In genomic region chr10:81570238-81570800, GRCm38 (mm10) we compare ENCODE assay signal across 8 mouse cellular contexts. TPM values are rescaled to one million over a fixed set of nuclear protein-coding genes. Genes with fewer than 3 reads are reported as not detected.
A peak's percentile ranks its signal among the peaks of the same experiment; 100 is the strongest.
DNase-seq lines count a peak whose midpoint lies in the region; ATAC-seq lines count a peak whose summit lies in the region.

No protein-coding gene starts in this region.

- peak; percentile 4; the same call in 1 of the 2 replicates for ATAC-seq in lung, embryonic 16.5 days (ENCODE audit: low read depth)
- no peak for ATAC-seq in embryonic facial prominence, embryonic 11.5 days (replicated peaks; ENCODE audit: insufficient number of reproducible peaks, low FRiP score, low TSS enrichment, low read depth)
- peak; percentile 13 for ATAC-seq in neural tube, embryonic 13.5 days (ENCODE audit: low read depth)

- peak overlapping the region; percentile 60 for H3K9ac ChIP-seq in lung, embryonic 16.5 days (ENCODE audit: low read length)
- H3K9ac ChIP-seq in embryonic facial prominence, embryonic 11.5 days (replicated peaks; ENCODE audit: low read length): no peak overlapping the region; the same call in 1 of the 2 replicates
- peak overlapping the region; percentile 54 for H3K9ac ChIP-seq in neural tube, embryonic 13.5 days

- H3K4me2 ChIP-seq in lung, embryonic 16.5 days (ENCODE audit: low read depth, low read length): peak overlapping the region; percentile 85
- peak overlapping the region; percentile 36 for H3K4me2 ChIP-seq in embryonic facial prominence, embryonic 11.5 days (ENCODE audit: low read depth, low read length)
- H3K4me2 ChIP-seq in neural tube, embryonic 13.5 days: peak overlapping the region; percentile 75

- peaks cover 16% of the 10 kb centered on the region for H3K36me3 ChIP-seq in lung, embryonic 16.5 days (ENCODE audit: control insufficient read depth, insufficient read depth, low read length)
- peaks cover 5% of the 10 kb centered on the region for H3K36me3 ChIP-seq in embryonic facial prominence, embryonic 11.5 days (replicated peaks; ENCODE audit: control insufficient read depth, insufficient read depth, low read depth, low read length)
- peaks cover 20% of the 10 kb centered on the region for H3K36me3 ChIP-seq in neural tube, embryonic 13.5 days

- WGBS in lung, embryonic 16.5 days: under 1% methylated on average over 9 of the region's 11 CpGs
- WGBS in embryonic facial prominence, embryonic 11.5 days: 0% methylated on average over 8 of the region's 11 CpGs
- 0% methylated on average over 9 of the region's 11 CpGs for WGBS in neural tube, embryonic 13.5 days

- no peaks in the 10 kb centered on the region for H3K27me3 ChIP-seq in lung, embryonic 16.5 days (ENCODE audit: control insufficient read depth, insufficient read depth, low read depth, low read length)
- H3K27me3 ChIP-seq in embryonic facial prominence, embryonic 11.5 days (ENCODE audit: control insufficient read depth, insufficient read depth, low read length): peaks cover 12% of the 10 kb centered on the region
- peaks cover 60% of the 10 kb centered on the region for H3K27me3 ChIP-seq in neural tube, embryonic 13.5 days

- H3K4me3 ChIP-seq in lung, embryonic 16.5 days (ENCODE audit: low read length): peak overlapping the region; percentile 57
- H3K4me3 ChIP-seq in embryonic facial prominence, embryonic 11.5 days (ENCODE audit: low read depth, low read length): peak overlapping the region; percentile 19; the same call in 1 of the 2 replicates
- H3K4me3 ChIP-seq in neural tube, embryonic 13.5 days: peak overlapping the region; percentile 35

- H3K27ac ChIP-seq in lung, embryonic 16.5 days (ENCODE audit: low read length): peak overlapping the region; percentile 96
- peak overlapping the region; percentile 82 for H3K27ac ChIP-seq in embryonic facial prominence, embryonic 11.5 days (replicated peaks; ENCODE audit: low read depth, low read length)
- peak overlapping the region; percentile 86 for H3K27ac ChIP-seq in neural tube, embryonic 13.5 days (replicated peaks)

- H3K4me1 ChIP-seq in lung, embryonic 16.5 days (replicated peaks; ENCODE audit: control insufficient read depth, insufficient read depth, low read length): peaks cover 63% of the 10 kb centered on the region
- H3K4me1 ChIP-seq in embryonic facial prominence, embryonic 11.5 days (ENCODE audit: control insufficient read depth, insufficient read depth, low read length): peaks cover 27% of the 10 kb centered on the region
- H3K4me1 ChIP-seq in neural tube, embryonic 13.5 days (replicated peaks): peaks cover 69% of the 10 kb centered on the region

- no peaks in the 10 kb centered on the region for H3K9me3 ChIP-seq in lung, embryonic 16.5 days (ENCODE audit: control insufficient read depth, low read length)
- H3K9me3 ChIP-seq in embryonic facial prominence, embryonic 11.5 days (replicated peaks; ENCODE audit: control insufficient read depth, low read length): no peaks in the 10 kb centered on the region
- no peaks in the 10 kb centered on the region for H3K9me3 ChIP-seq in neural tube, embryonic 13.5 days

- DNase-seq in lung, postnatal 25 days (ENCODE audit: low spot score): no peak
- peak; percentile 80 for DNase-seq in embryonic facial prominence, embryonic 11.5 days (ENCODE audit: low spot score)
- peak; percentile 47 for DNase-seq in hindlimb bud, embryonic 11.5 days (ENCODE audit: extremely low spot score, low read depth, low spot score)
- DNase-seq in ovary, postnatal 10 days (ENCODE audit: low spot score): no peak
- DNase-seq in ovary, postnatal 14 days (ENCODE audit: low spot score): no peak
- no peak for DNase-seq in kidney, postnatal 25 days

RNA-seq across cellular contexts. Expression of gene Tle2, which starts 4.0 kb away (rescaled TPM):
- polyA plus RNA-seq in lung, embryonic 16.5 days (2015; fragmentation: Nextera tagmentation; extraction: Ambion mirVana): 51.2 and 53.3 TPM in 2 replicates
- 14.1 and 15.3 TPM in 2 replicates for polyA plus RNA-seq in embryonic facial prominence, embryonic 11.5 days (2014; fragmentation: Nextera tagmentation; extraction: Ambion mirVana)
- 31.1 and 32.9 TPM in 2 replicates for polyA plus RNA-seq in neural tube, embryonic 13.5 days (2015; fragmentation: Nextera tagmentation; extraction: Ambion mirVana)

RNA-seq across cellular contexts. Expression of gene Aes, which starts 11.0 kb away (rescaled TPM):
- polyA plus RNA-seq in lung, embryonic 16.5 days (2015; fragmentation: Nextera tagmentation; extraction: Ambion mirVana): 377 and 416 TPM in 2 replicates
- 303 and 321 TPM in 2 replicates for polyA plus RNA-seq in embryonic facial prominence, embryonic 11.5 days (2014; fragmentation: Nextera tagmentation; extraction: Ambion mirVana)
- 572 and 635 TPM in 2 replicates for polyA plus RNA-seq in neural tube, embryonic 13.5 days (2015; fragmentation: Nextera tagmentation; extraction: Ambion mirVana)

RNA-seq across cellular contexts. Expression of gene Gna11, which starts 25.3 kb away (rescaled TPM):
- polyA plus RNA-seq in lung, embryonic 16.5 days (2015; fragmentation: Nextera tagmentation; extraction: Ambion mirVana): 68.7 and 70.9 TPM in 2 replicates
- 62.0 and 68.6 TPM in 2 replicates for polyA plus RNA-seq in embryonic facial prominence, embryonic 11.5 days (2014; fragmentation: Nextera tagmentation; extraction: Ambion mirVana)
- polyA plus RNA-seq in neural tube, embryonic 13.5 days (2015; fragmentation: Nextera tagmentation; extraction: Ambion mirVana): 78.8 and 81.6 TPM in 2 replicates

RNA-seq across cellular contexts. Expression of gene Tle6, which starts 30.6 kb away (rescaled TPM):
- polyA plus RNA-seq in lung, embryonic 16.5 days (2015; fragmentation: Nextera tagmentation; extraction: Ambion mirVana): 30.1 and 33.8 TPM in 2 replicates
- 7.1 and 10.7 TPM in 2 replicates for polyA plus RNA-seq in embryonic facial prominence, embryonic 11.5 days (2014; fragmentation: Nextera tagmentation; extraction: Ambion mirVana)
- polyA plus RNA-seq in neural tube, embryonic 13.5 days (2015; fragmentation: Nextera tagmentation; extraction: Ambion mirVana): 4.9 and 6.2 TPM in 2 replicates

RNA-seq across cellular contexts. Expression of gene BC025920, which starts 35.8 kb away (rescaled TPM):
- 0.24 and 0.98 TPM in 2 replicates for polyA plus RNA-seq in lung, embryonic 16.5 days (2015; fragmentation: Nextera tagmentation; extraction: Ambion mirVana)
- polyA plus RNA-seq in embryonic facial prominence, embryonic 11.5 days (2014; fragmentation: Nextera tagmentation; extraction: Ambion mirVana): 0.52 and 0.70 TPM in 2 replicates
- 2.5 and 3.3 TPM in 2 replicates for polyA plus RNA-seq in neural tube, embryonic 13.5 days (2015; fragmentation: Nextera tagmentation; extraction: Ambion mirVana)

Comparison
In these comparisons a context has a peak if more than half of its experiments do, and no peak if none do; other contexts are left out.
1. DNase-seq: peak in embryonic facial prominence, embryonic 11.5 days (single experiment) and hindlimb bud, embryonic 11.5 days (single experiment); none in lung, postnatal 25 days (single experiment), ovary, postnatal 10 days (single experiment), ovary, postnatal 14 days (single experiment) and kidney, postnatal 25 days (0 of 2).
2. Peak in every context shown above with its lines, with median percentiles within 50 percentile points of each other: H3K27ac ChIP-seq, H3K4me2 ChIP-seq and H3K4me3 ChIP-seq.